In genomic region chr1:184647920-184648540, GRCm38 (mm10) we compare ENCODE assay signal across 20 mouse cellular contexts.
DNase-seq lines count a peak whose midpoint lies in the region; ATAC-seq lines count a peak whose summit lies in the region.
"Had no signal": no experiment of that assay in that cellular context is flagged by ENCODE, and none has a peak within 500 bp of the region (broad histone marks: within the 10 kb centered on the region; RNA-seq: fewer than 3 reads in every experiment).

No protein-coding gene starts in this region.

- 90% methylated on average over 8 of the region's 8 CpGs for WGBS in kidney, embryonic 15.5 days
- WGBS in embryonic facial prominence, embryonic 10.5 days, result 88% methylated on average over 8 of the region's 8 CpGs
- WGBS in liver, embryonic 12.5 days (ENCODE audit: insufficient replicate concordance), result 75% methylated on average over 8 of the region's 8 CpGs

- H3K4me1 ChIP-seq in kidney, embryonic 15.5 days, result peaks cover 11% of the 10 kb centered on the region
- H3K4me1 ChIP-seq in embryonic facial prominence, embryonic 10.5 days, result peaks cover 13% of the 10 kb centered on the region
- peaks cover 67% of the 10 kb centered on the region for H3K4me1 ChIP-seq in liver, embryonic 12.5 days
- H3K4me1 ChIP-seq: hindbrain, embryonic 13.5 days had no signal

- DNase-seq in kidney, postnatal 36 days, result no peak
- DNase-seq in embryonic facial prominence, embryonic 10.5 days (ENCODE audit: low spot score), result peak; percentile 3
- no peak for DNase-seq in gastrocnemius, postnatal 25 days
- no peak for DNase-seq in ovary, postnatal 36 days (ENCODE audit: low spot score)
- DNase-seq: adrenal gland, adult 8-10 months; cerebellum, adult 11 months; cerebellum, postnatal 10 days; gastrocnemius, postnatal 36 days; heart, postnatal 10 days; left cerebral cortex, postnatal 4 days; lung, postnatal 14 days; right cerebral cortex, postnatal 4 days; thymus, postnatal 4 days had no signal

- no peak overlapping the region for H3K27ac ChIP-seq in kidney, embryonic 15.5 days
- H3K27ac ChIP-seq in embryonic facial prominence, embryonic 10.5 days (replicated peaks), result no peak overlapping the region
- H3K27ac ChIP-seq in liver, embryonic 12.5 days, result peak overlapping the region; percentile 85
- H3K27ac ChIP-seq: embryonic facial prominence, embryonic 13.5 days; hindbrain, embryonic 13.5 days; left cerebral cortex, adult 2 months had no signal

- H3K4me2 ChIP-seq in kidney, embryonic 15.5 days, result no peak overlapping the region
- no peak overlapping the region for H3K4me2 ChIP-seq in liver, embryonic 12.5 days
- H3K4me2 ChIP-seq: embryonic facial prominence, embryonic 13.5 days; heart, embryonic 11.5 days; hindbrain, embryonic 13.5 days had no signal

- H3K36me3 ChIP-seq in kidney, embryonic 15.5 days, result no peaks in the 10 kb centered on the region
- no peaks in the 10 kb centered on the region for H3K36me3 ChIP-seq in embryonic facial prominence, embryonic 10.5 days (replicated peaks)
- no peaks in the 10 kb centered on the region for H3K36me3 ChIP-seq in liver, embryonic 12.5 days
- H3K36me3 ChIP-seq: embryonic facial prominence, embryonic 13.5 days; hindbrain, embryonic 13.5 days had no signal

- peaks cover 7% of the 10 kb centered on the region; the same call in 1 of the 2 replicates for H3K27me3 ChIP-seq in kidney, embryonic 15.5 days
- no peaks in the 10 kb centered on the region for H3K27me3 ChIP-seq in embryonic facial prominence, embryonic 10.5 days (replicated peaks; ENCODE audit: low read depth, poor library complexity, severe bottlenecking)
- no peaks in the 10 kb centered on the region for H3K27me3 ChIP-seq in liver, embryonic 12.5 days (replicated peaks)
- H3K27me3 ChIP-seq: embryonic facial prominence, embryonic 13.5 days; hindbrain, embryonic 13.5 days had no signal

- ATAC-seq in kidney, embryonic 15.5 days (replicated peaks; ENCODE audit: low FRiP score), result 0 out of 2 replicates have a peak, but pooled peaks have one; percentile 44
- ATAC-seq in liver, embryonic 12.5 days, result peak; percentile 78
- peak; percentile 53 for ATAC-seq in megakaryocyte-erythroid progenitor cell, adult 5-6 weeks (replicated peaks; ENCODE audit: low FRiP score, low TSS enrichment, poor library complexity, severe bottlenecking)

- peaks cover 3% of the 10 kb centered on the region; the same call in 1 of the 2 replicates for H3K9me3 ChIP-seq in kidney, embryonic 15.5 days (replicated peaks)
- peaks cover 6% of the 10 kb centered on the region; the same call in 1 of the 2 replicates for H3K9me3 ChIP-seq in embryonic facial prominence, embryonic 10.5 days
- H3K9me3 ChIP-seq in liver, embryonic 12.5 days (replicated peaks), result peaks cover 9% of the 10 kb centered on the region; the same call in 1 of the 2 replicates
- H3K9me3 ChIP-seq: embryonic facial prominence, embryonic 13.5 days had no signal

- no peak overlapping the region for H3K4me3 ChIP-seq in kidney, embryonic 15.5 days (replicated peaks)
- H3K4me3 ChIP-seq in embryonic facial prominence, embryonic 10.5 days, result no peak overlapping the region
- H3K4me3 ChIP-seq in liver, embryonic 12.5 days, result no peak overlapping the region
- H3K4me3 ChIP-seq: embryonic facial prominence, embryonic 13.5 days; hindbrain, embryonic 13.5 days; left cerebral cortex, adult 2 months had no signal

- H3K9ac ChIP-seq in kidney, embryonic 15.5 days, result no peak overlapping the region
- H3K9ac ChIP-seq in liver, embryonic 12.5 days, result peak overlapping the region; percentile 35; the same call in 1 of the 2 replicates
- H3K9ac ChIP-seq: embryonic facial prominence, embryonic 13.5 days; hindbrain, embryonic 13.5 days had no signal
